Mouse (Mus musculus): ENCODE measurements around the gene Aasdh. TPM values are rescaled to one million over a fixed set of nuclear protein-coding genes. Genes with fewer than 3 reads are reported as not detected.

The Aasdh gene
- polyA plus RNA-seq, 1 experiment from 2014 or later, result 21.1 TPM

GRCm38 (mm10) chr5:76858444-76858843 is 46.9 kb downstream of the Aasdh start:
- Histone ChIP-seq H3K4me1 (replicated peaks) (peaks cover 22% of the 10 kb centered on the region), H3K4me2 (no peak overlapping the region), H3K36me3 (peaks cover 20% of the 10 kb centered on the region), H3K4me3 (replicated peaks) (no peak overlapping the region), H3K9me3 (no peaks in the 10 kb centered on the region), H3K27ac (no peak overlapping the region), H3K27me3 (peaks cover 52% of the 10 kb centered on the region), H3K9ac (replicated peaks) (no peak overlapping the region)
- ATAC-seq (ENCODE audit: insufficient number of reproducible peaks, insufficient read depth, low FRiP score, low TSS enrichment, low read depth), result no peak
- WGBS, result 77% methylated on average over 13 of the region's 13 CpGs

DNA sequence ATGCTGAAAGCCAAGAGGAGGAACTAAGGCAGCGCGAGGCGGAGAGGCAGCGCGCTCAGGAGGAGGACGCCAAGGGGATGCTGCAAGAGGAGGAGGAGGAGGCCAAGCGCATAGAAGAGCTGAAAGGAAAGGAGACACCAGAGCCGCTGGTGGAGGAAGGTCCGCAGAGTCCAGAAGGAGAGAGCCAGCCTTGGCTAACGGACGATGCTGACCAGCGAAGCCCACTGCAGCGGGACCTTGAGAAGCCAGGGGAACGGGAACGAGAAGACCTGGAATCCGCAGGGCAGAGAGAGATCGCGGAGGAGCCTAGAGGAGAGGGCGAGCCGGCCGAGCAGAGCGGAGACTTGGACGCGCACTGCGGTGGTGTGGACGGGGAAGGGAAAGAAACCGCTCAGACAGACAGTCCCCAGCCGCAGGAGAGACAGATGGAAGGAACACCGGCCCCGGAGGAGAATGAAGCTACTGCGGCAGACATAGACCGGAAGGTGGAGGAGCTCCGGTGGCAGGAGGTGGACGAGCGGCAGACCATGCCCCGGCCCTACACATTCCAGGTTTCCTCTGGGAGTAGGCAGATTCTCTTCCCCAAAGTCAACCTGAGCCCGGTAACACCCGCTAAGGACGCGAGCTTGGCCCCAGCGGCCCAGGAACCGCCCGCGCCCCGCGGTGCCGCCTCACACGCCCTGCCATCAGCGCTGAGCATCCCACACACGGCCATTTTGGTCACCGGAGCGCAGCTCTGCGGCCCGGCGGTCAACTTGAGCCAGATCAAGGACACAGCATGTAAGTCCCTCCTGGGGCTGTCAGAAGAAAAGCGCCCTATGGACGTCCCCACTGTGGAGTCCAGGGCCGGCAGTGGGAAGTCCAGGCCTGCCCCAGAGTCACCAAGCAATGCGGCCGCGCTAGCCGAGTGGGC is 48.0 kb downstream of the Aasdh start:
- H3K9ac ChIP-seq (replicated peaks), result peak overlapping the region; percentile 40; the same call in 1 of the 2 replicates
- no peak overlapping the region for H3K27ac ChIP-seq
- H3K9me3 ChIP-seq, result no peaks in the 10 kb centered on the region
- H3K4me1 ChIP-seq (replicated peaks), result peaks cover 22% of the 10 kb centered on the region
- peak overlapping the region; percentile 37 for H3K4me3 ChIP-seq (replicated peaks)
- ATAC-seq (ENCODE audit: insufficient number of reproducible peaks, insufficient read depth, low FRiP score, low TSS enrichment, low read depth), result no peak
- 15% methylated on average over 62 of the region's 62 CpGs for WGBS
- peaks cover 25% of the 10 kb centered on the region for H3K36me3 ChIP-seq
- peaks cover 52% of the 10 kb centered on the region for H3K27me3 ChIP-seq
- peak overlapping the region; percentile 60 for H3K4me2 ChIP-seq

- 26% methylated on average over 25 of the region's 25 CpGs for whole genome bisulfite sequencing
- H3K9ac ChIP-seq (replicated peaks), result peak overlapping the region; percentile 34; the same call in 1 of the 2 replicates
- peak overlapping the region; percentile 60 for H3K4me2 ChIP-seq
- H3K9me3 ChIP-seq, result no peaks in the 10 kb centered on the region
- peak overlapping the region; percentile 37 for H3K4me3 ChIP-seq (replicated peaks)
- H3K4me1 ChIP-seq (replicated peaks), result peaks cover 22% of the 10 kb centered on the region
- peaks cover 26% of the 10 kb centered on the region for H3K36me3 ChIP-seq
- H3K27me3 ChIP-seq, result peaks cover 52% of the 10 kb centered on the region
- no peak overlapping the region for H3K27ac ChIP-seq
- no peak for ATAC-seq (ENCODE audit: insufficient number of reproducible peaks, insufficient read depth, low FRiP score, low TSS enrichment, low read depth)
Measured at GRCm38 (mm10) chr5:76855829-76856600, 49.3 kb downstream of the Aasdh start.

- H3K4me2 ChIP-seq, result no peak overlapping the region
- peak; percentile 81 for ATAC-seq (ENCODE audit: insufficient number of reproducible peaks, insufficient read depth, low FRiP score, low TSS enrichment, low read depth)
- whole genome bisulfite sequencing, result 18% methylated on average over 10 of the region's 10 CpGs
- no peaks in the 10 kb centered on the region for H3K9me3 ChIP-seq
- no peak overlapping the region for H3K4me3 ChIP-seq (replicated peaks)
- H3K36me3 ChIP-seq, result peaks cover 20% of the 10 kb centered on the region
- H3K27ac ChIP-seq, result no peak overlapping the region
- no peak overlapping the region for H3K9ac ChIP-seq (replicated peaks)
- H3K4me1 ChIP-seq (replicated peaks), result peaks cover 18% of the 10 kb centered on the region
- peaks cover 41% of the 10 kb centered on the region for H3K27me3 ChIP-seq
Measured at GRCm38 (mm10) chr5:76853549-76853948, 51.8 kb downstream of the Aasdh start.

GRCm38 (mm10) chr5:76851316-76851715 is 54.0 kb downstream of the Aasdh start:
- peaks cover 12% of the 10 kb centered on the region; the same call in 1 of the 2 replicates for H3K36me3 ChIP-seq
- no peak overlapping the region for H3K9ac ChIP-seq (replicated peaks)
- no peak overlapping the region for H3K4me3 ChIP-seq (replicated peaks)
- 85% methylated on average over 4 of the region's 4 CpGs for WGBS
- no peak overlapping the region for H3K27ac ChIP-seq
- ATAC-seq (ENCODE audit: insufficient number of reproducible peaks, insufficient read depth, low FRiP score, low TSS enrichment, low read depth), result no peak
- no peaks in the 10 kb centered on the region for H3K9me3 ChIP-seq
- no peak overlapping the region for H3K4me2 ChIP-seq
- peaks cover 4% of the 10 kb centered on the region for H3K4me1 ChIP-seq (replicated peaks)
- H3K27me3 ChIP-seq, result peaks cover 19% of the 10 kb centered on the region

GRCm38 (mm10) chr5:76847106-76847505 is 58.2 kb downstream of the Aasdh start:
- no peak overlapping the region for H3K4me3 ChIP-seq (replicated peaks)
- no peaks in the 10 kb centered on the region for H3K27me3 ChIP-seq
- 0 out of 2 replicates have a peak, but pooled peaks cover 6% of the 10 kb centered on the region for H3K36me3 ChIP-seq
- H3K4me2 ChIP-seq, result no peak overlapping the region
- no peaks in the 10 kb centered on the region for H3K4me1 ChIP-seq (replicated peaks)
- H3K27ac ChIP-seq, result no peak overlapping the region
- 81% methylated on average over 6 of the region's 6 CpGs for WGBS
- no peak for ATAC-seq (ENCODE audit: insufficient number of reproducible peaks, insufficient read depth, low FRiP score, low TSS enrichment, low read depth)
- H3K9ac ChIP-seq (replicated peaks), result no peak overlapping the region
- H3K9me3 ChIP-seq, result no peaks in the 10 kb centered on the region

GRCm38 (mm10) chr5:76844618-76845186 is 60.6 kb downstream of the Aasdh start:
- ATAC-seq (ENCODE audit: insufficient number of reproducible peaks, insufficient read depth, low FRiP score, low TSS enrichment, low read depth), result no peak
- Histone ChIP-seq H3K9ac (replicated peaks) (no peak overlapping the region), H3K27me3 (no peaks in the 10 kb centered on the region), H3K4me2 (no peak overlapping the region), H3K4me1 (replicated peaks) (no peaks in the 10 kb centered on the region), H3K36me3 (0 out of 2 replicates have a peak, but pooled peaks cover 6% of the 10 kb centered on the region), H3K9me3 (no peaks in the 10 kb centered on the region), H3K27ac (0 out of 2 replicates have a peak overlapping the region, but pooled peaks have one; percentile 35), H3K4me3 (replicated peaks) (no peak overlapping the region)
- WGBS, result 83% methylated on average over 14 of the region's 14 CpGs

DNA sequence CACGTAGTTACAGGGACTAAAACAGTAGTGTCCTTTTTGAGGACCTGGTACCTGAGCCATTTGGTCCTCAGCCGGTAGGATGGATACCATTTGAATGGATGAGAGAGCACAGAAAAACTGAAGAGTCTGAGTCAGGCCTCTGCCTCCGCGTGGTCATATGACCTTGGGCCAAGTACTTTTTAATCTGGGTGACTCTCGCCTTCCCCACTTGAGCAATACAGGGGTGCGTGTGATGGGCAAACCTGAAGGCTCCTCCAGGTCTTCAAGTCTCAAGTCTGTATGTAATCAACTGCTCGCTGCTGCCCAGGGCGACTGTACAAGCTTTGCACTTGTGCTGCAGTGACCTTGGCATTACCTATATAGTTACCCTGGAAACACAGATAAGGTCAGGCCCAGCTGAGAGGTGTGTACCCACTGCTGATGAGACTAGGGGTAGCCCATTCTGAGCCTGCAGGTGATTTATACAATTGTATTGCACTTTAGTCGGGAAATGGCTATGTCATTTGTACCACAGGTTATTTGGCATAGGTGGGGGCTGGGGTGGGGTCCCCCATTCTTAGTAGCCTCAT is 61.4 kb downstream of the Aasdh start:
- no peak overlapping the region for H3K27ac ChIP-seq
- no peaks in the 10 kb centered on the region for H3K9me3 ChIP-seq
- 85% methylated on average over 9 of the region's 9 CpGs for WGBS
- no peaks in the 10 kb centered on the region for H3K4me1 ChIP-seq (replicated peaks)
- no peak overlapping the region for H3K4me3 ChIP-seq (replicated peaks)
- ATAC-seq (ENCODE audit: insufficient number of reproducible peaks, insufficient read depth, low FRiP score, low TSS enrichment, low read depth), result no peak
- H3K4me2 ChIP-seq, result no peak overlapping the region
- no peaks in the 10 kb centered on the region for H3K27me3 ChIP-seq
- 0 out of 2 replicates have a peak, but pooled peaks cover 5% of the 10 kb centered on the region for H3K36me3 ChIP-seq
- H3K9ac ChIP-seq (replicated peaks), result no peak overlapping the region

GRCm38 (mm10) chr5:76843448-76843847 is 61.9 kb downstream of the Aasdh start:
- 19% methylated on average over 4 of the region's 4 CpGs for WGBS
- no peak for ATAC-seq (ENCODE audit: insufficient number of reproducible peaks, insufficient read depth, low FRiP score, low TSS enrichment, low read depth)

DNA sequence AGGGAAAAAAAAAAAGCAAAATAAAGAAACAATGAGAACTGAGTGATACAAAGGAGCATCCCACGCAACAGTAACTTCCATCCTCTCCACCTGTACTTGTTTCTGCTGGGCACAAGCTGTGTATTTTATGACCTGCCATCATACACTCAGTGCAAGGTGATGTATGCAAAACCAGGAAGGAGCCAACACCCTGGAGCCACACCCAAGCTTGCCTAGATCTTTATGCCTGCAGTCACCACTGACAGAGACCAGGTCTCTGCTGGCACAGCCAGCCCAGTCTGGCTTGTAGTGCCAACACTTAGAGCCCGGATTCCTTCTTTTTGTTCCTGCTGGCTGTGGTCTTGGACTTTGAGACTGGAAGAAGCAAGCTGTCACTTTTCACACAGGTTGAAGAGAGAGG is 63.5 kb downstream of the Aasdh start:
- H3K36me3 ChIP-seq, result no peaks in the 10 kb centered on the region
- no peaks in the 10 kb centered on the region for H3K9me3 ChIP-seq
- no peak overlapping the region for H3K4me3 ChIP-seq (replicated peaks)
- H3K9ac ChIP-seq (replicated peaks), result no peak overlapping the region
- no peak for ATAC-seq (ENCODE audit: insufficient number of reproducible peaks, insufficient read depth, low FRiP score, low TSS enrichment, low read depth)
- no peak overlapping the region for H3K27ac ChIP-seq
- WGBS, result 90% methylated on average over 2 of the region's 2 CpGs
- no peaks in the 10 kb centered on the region for H3K4me1 ChIP-seq (replicated peaks)
- H3K4me2 ChIP-seq, result no peak overlapping the region
- H3K27me3 ChIP-seq, result no peaks in the 10 kb centered on the region

More at GRCm38 (mm10) chr5:76843448-76843847, 61.9 kb downstream of the Aasdh start:
- Histone ChIP-seq H3K4me1 (replicated peaks) (no peaks in the 10 kb centered on the region), H3K27me3 (no peaks in the 10 kb centered on the region), H3K27ac (no peak overlapping the region), H3K4me3 (replicated peaks) (no peak overlapping the region), H3K4me2 (no peak overlapping the region), H3K9me3 (no peaks in the 10 kb centered on the region), H3K36me3 (0 out of 2 replicates have a peak, but pooled peaks cover under 1% of the 10 kb centered on the region), H3K9ac (replicated peaks) (no peak overlapping the region)
